Comparison of ENCODE assay signal across 22 mouse cellular contexts in genomic region chr19:14922238-14922637, GRCm38 (mm10).
A peak's percentile ranks its signal among the peaks of the same experiment; 100 is the strongest.
DNase-seq lines count a peak whose midpoint lies in the region; ATAC-seq and TF ChIP-seq lines count a peak whose summit lies in the region.
"Had no signal": no experiment of that assay in that cellular context is flagged by ENCODE, and none has a peak within 500 bp of the region (broad histone marks: within the 10 kb centered on the region; RNA-seq: fewer than 3 reads in every experiment).

No protein-coding gene starts in this region.

- no peak for ATAC-seq in limb, embryonic 14.5 days (ENCODE audit: low FRiP score, low read depth)
- peak; percentile 47; the same call in 1 of the 2 replicates for ATAC-seq in lung, embryonic 16.5 days (ENCODE audit: low read depth)
- ATAC-seq: forebrain, embryonic 13.5 days; forebrain, postnatal 0 days had no signal

- H3K9me3 ChIP-seq in limb, embryonic 14.5 days (ENCODE audit: control insufficient read depth, low read length): no peaks in the 10 kb centered on the region
- H3K9me3 ChIP-seq in limb, embryonic 10.5 days (replicated peaks): no peaks in the 10 kb centered on the region
- H3K9me3 ChIP-seq in lung, embryonic 16.5 days (ENCODE audit: control insufficient read depth, low read length): no peaks in the 10 kb centered on the region
- H3K9me3 ChIP-seq in MEL (replicated peaks; ENCODE audit: insufficient read depth, low read length): no peaks in the 10 kb centered on the region
- H3K9me3 ChIP-seq: forebrain, embryonic 13.5 days; G1E; heart, embryonic 15.5 days; hindbrain, embryonic 10.5 days had no signal

- no peak for TF ChIP-seq POLR2A in limb, embryonic 14.5 days (IDR thresholded peaks at IDR 0.05; ENCODE audit: borderline replicate concordance, extremely low read depth, insufficient read depth, insufficient read length)
- no peak for TF ChIP-seq POLR2A in lung, adult 2 months (IDR thresholded peaks at IDR 0.05; ENCODE audit: borderline replicate concordance, extremely low read depth, low read depth, low read length)
- no peak for TF ChIP-seq POLR2A in MEL (IDR thresholded peaks at IDR 0.05; ENCODE audit: control insufficient read depth in 1 of 2, insufficient read depth in 1 of 2, low read depth in 1 of 2, low read length in 2 of 2, poor library complexity in 1 of 2)

- TF ChIP-seq RAD21 in MEL (IDR thresholded peaks at IDR 0.05; ENCODE audit: low read depth, low read length): no peak

- H3K79me2 ChIP-seq in MEL (ENCODE audit: control insufficient read depth, insufficient read depth, low read length, poor library complexity): no peaks in the 10 kb centered on the region

- no peak overlapping the region for H3K4me2 ChIP-seq in limb, embryonic 14.5 days (replicated peaks; ENCODE audit: low read depth, low read length, severe bottlenecking)
- no peak overlapping the region for H3K4me2 ChIP-seq in lung, embryonic 16.5 days (ENCODE audit: low read depth, low read length)
- H3K4me2 ChIP-seq: forebrain, embryonic 13.5 days; heart, embryonic 11.5 days; heart, embryonic 15.5 days; hindbrain, embryonic 14.5 days had no signal

- no peak overlapping the region for H3K9ac ChIP-seq in limb, embryonic 14.5 days (ENCODE audit: low read depth, low read length, severe bottlenecking)
- no peak overlapping the region for H3K9ac ChIP-seq in lung, embryonic 16.5 days (ENCODE audit: low read length)
- no peak overlapping the region for H3K9ac ChIP-seq in MEL (ENCODE audit: control insufficient read depth, low read depth, low read length, poor library complexity, severe bottlenecking)
- H3K9ac ChIP-seq: forebrain, embryonic 13.5 days; forebrain, postnatal 0 days; heart, embryonic 15.5 days; hindbrain, embryonic 14.5 days had no signal

- intact Hi-C loops in heart, postnatal 25 days (cut with DNase I): no loop called here

- TF ChIP-seq EP300 in MEL (IDR thresholded peaks at IDR 0.05; ENCODE audit: low read depth in 1 of 2, low read length in 2 of 2): no peak

- H3K4me1 ChIP-seq in limb, embryonic 14.5 days (ENCODE audit: control insufficient read depth, insufficient read depth, low read length): no peaks in the 10 kb centered on the region
- H3K4me1 ChIP-seq in limb, embryonic 10.5 days: no peaks in the 10 kb centered on the region
- H3K4me1 ChIP-seq in lung, embryonic 16.5 days (replicated peaks; ENCODE audit: control insufficient read depth, insufficient read depth, low read length): no peaks in the 10 kb centered on the region
- H3K4me1 ChIP-seq in lung, adult 2 months (ENCODE audit: control insufficient read depth, insufficient read depth, low read length): no peaks in the 10 kb centered on the region
- H3K4me1 ChIP-seq in MEL (ENCODE audit: control insufficient read depth in 1 of 2, insufficient read depth in 2 of 2, low read length in 2 of 2): no peaks in the 10 kb centered on the region
- H3K4me1 ChIP-seq: forebrain, embryonic 13.5 days; heart, embryonic 15.5 days; hindbrain, embryonic 10.5 days had no signal

- DNase-seq in limb, embryonic 14.5 days (ENCODE audit: low spot score): peak; percentile 34
- no peak for DNase-seq in limb, embryonic 10.5 days (ENCODE audit: low spot score)
- DNase-seq in lung, adult 2 months: no peak
- peak; percentile 2 for DNase-seq in 3T3-L1 (ENCODE audit: low read depth, low spot score)
- peak; percentile 1 for DNase-seq in MEL (ENCODE audit: low read depth, low spot score)
- DNase-seq in heart, postnatal 25 days (ENCODE audit: low spot score): no peak
- no peak for DNase-seq in kidney, postnatal 36 days
- DNase-seq: adrenal gland, postnatal 14 days; cerebellum, adult 11-12 months; cerebellum, adult 9-11 months; cerebellum, postnatal 36 days; forebrain, postnatal 0 days; gastrocnemius, postnatal 14 days; heart, adult 2 months; heart, postnatal 14 days had no signal

- no peak overlapping the region for H3K27ac ChIP-seq in limb, embryonic 14.5 days (replicated peaks; ENCODE audit: low read depth, low read length)
- no peak overlapping the region for H3K27ac ChIP-seq in limb, embryonic 10.5 days
- no peak overlapping the region for H3K27ac ChIP-seq in lung, embryonic 16.5 days (ENCODE audit: low read length)
- H3K27ac ChIP-seq in MEL (ENCODE audit: control insufficient read depth, low read depth, low read length): no peak overlapping the region
- H3K27ac ChIP-seq: forebrain, embryonic 13.5 days; heart, adult 2 months; heart, embryonic 15.5 days; hindbrain, embryonic 10.5 days; hindbrain, embryonic 14.5 days had no signal

- H3K36me3 ChIP-seq in limb, embryonic 14.5 days (ENCODE audit: control insufficient read depth, insufficient read depth, low read length): no peaks in the 10 kb centered on the region
- H3K36me3 ChIP-seq in limb, embryonic 10.5 days: no peaks in the 10 kb centered on the region
- no peaks in the 10 kb centered on the region for H3K36me3 ChIP-seq in lung, embryonic 16.5 days (ENCODE audit: control insufficient read depth, insufficient read depth, low read length)
- no peaks in the 10 kb centered on the region for H3K36me3 ChIP-seq in MEL (ENCODE audit: control insufficient read depth in 1 of 2, insufficient read depth in 2 of 2, low read length in 2 of 2)
- H3K36me3 ChIP-seq: G1E; heart, embryonic 15.5 days; hindbrain, embryonic 10.5 days had no signal

- 36% methylated on average over 1 of the region's 1 CpGs for WGBS in limb, embryonic 14.5 days
- 71% methylated on average over 1 of the region's 1 CpGs for WGBS in limb, embryonic 10.5 days
- 36% methylated on average over 1 of the region's 1 CpGs for WGBS in lung, embryonic 16.5 days
- 65% methylated on average over 1 of the region's 1 CpGs for WGBS in lung, adult 2 months

- TF ChIP-seq CTCF in lung, adult 2 months (IDR thresholded peaks at IDR 0.05; ENCODE audit: insufficient read depth, low read length): no peak
- no peak for TF ChIP-seq CTCF in MEL (IDR thresholded peaks at IDR 0.05 in 2 of 3, conservative IDR thresholded peaks at IDR 0.05 in 1 of 3; ENCODE audit: control insufficient read depth in 1 of 3, insufficient read depth in 1 of 3, low read depth in 2 of 3, low read length in 3 of 3, poor library complexity in 1 of 3, severe bottlenecking in 1 of 3)

- no peak overlapping the region for H3K4me3 ChIP-seq in limb, embryonic 14.5 days (replicated peaks; ENCODE audit: low read length)
- H3K4me3 ChIP-seq in limb, embryonic 10.5 days: no peak overlapping the region
- no peak overlapping the region for H3K4me3 ChIP-seq in lung, embryonic 16.5 days (ENCODE audit: low read length)
- no peak overlapping the region for H3K4me3 ChIP-seq in lung, adult 2 months (replicated peaks; ENCODE audit: extremely low read depth, low read depth, low read length)
- no peak overlapping the region for H3K4me3 ChIP-seq in MEL (ENCODE audit: control insufficient read depth in 1 of 2, insufficient read depth in 1 of 2, low read depth in 2 of 2, low read length in 2 of 2)
- H3K4me3 ChIP-seq: forebrain, embryonic 13.5 days; heart, adult 2 months; heart, embryonic 15.5 days; hindbrain, embryonic 10.5 days had no signal

- H3K27me3 ChIP-seq in limb, embryonic 14.5 days (ENCODE audit: control insufficient read depth, insufficient read depth, low read length): no peaks in the 10 kb centered on the region
- no peaks in the 10 kb centered on the region for H3K27me3 ChIP-seq in limb, embryonic 10.5 days (ENCODE audit: low read depth, poor library complexity, severe bottlenecking)
- no peaks in the 10 kb centered on the region for H3K27me3 ChIP-seq in lung, embryonic 16.5 days (ENCODE audit: control insufficient read depth, insufficient read depth, low read depth, low read length)
- H3K27me3 ChIP-seq in MEL (ENCODE audit: control insufficient read depth in 1 of 2, insufficient read depth in 2 of 2, low read length in 2 of 2): no peaks in the 10 kb centered on the region
- H3K27me3 ChIP-seq: forebrain, embryonic 13.5 days; heart, embryonic 15.5 days had no signal

TF ChIP-seq in MEL, 35 proteins besides CTCF, POLR2A, EP300 and RAD21:
- TF ChIP-seq HCFC1 (IDR thresholded peaks at IDR 0.05; ENCODE audit: low read depth, low read length): no peak
- TF ChIP-seq MYC (IDR thresholded peaks at IDR 0.05; ENCODE audit: low read depth, low read length): no peak
- TF ChIP-seq ZMIZ1 (IDR thresholded peaks at IDR 0.05; ENCODE audit: low read depth, low read length): no peak
- TF ChIP-seq TAL1 (IDR thresholded peaks at IDR 0.05; ENCODE audit: low read length): no peak
- TF ChIP-seq TBP (IDR thresholded peaks at IDR 0.05; ENCODE audit: low read depth, low read length): no peak
- TF ChIP-seq JUND (IDR thresholded peaks at IDR 0.05; ENCODE audit: low read depth, low read length): no peak
- no peak for TF ChIP-seq MEF2A (IDR thresholded peaks at IDR 0.05; ENCODE audit: extremely low read depth, insufficient replicate concordance, low read depth, low read length, poor library complexity, severe bottlenecking)
- TF ChIP-seq USF2 (IDR thresholded peaks at IDR 0.05; ENCODE audit: borderline replicate concordance in 1 of 2, insufficient read depth in 1 of 2, low read depth in 1 of 2, low read length in 2 of 2): no peak
- no peak for TF ChIP-seq GATA1 (IDR thresholded peaks at IDR 0.05; ENCODE audit: low read depth, low read length)
- no peak for TF ChIP-seq TCF12 (IDR thresholded peaks at IDR 0.05; ENCODE audit: low read depth, low read length)
- no peak for TF ChIP-seq MXI1 (IDR thresholded peaks at IDR 0.05; ENCODE audit: low read depth, low read length)

Comparison
In these comparisons a context has a peak if more than half of its experiments do, and no peak if none do; other contexts are left out.
1. DNase-seq: peak in limb, embryonic 14.5 days (single experiment), 3T3-L1 (single experiment) and MEL (single experiment); none in limb, embryonic 10.5 days (single experiment), lung, adult 2 months (single experiment), heart, postnatal 25 days (single experiment) and kidney, postnatal 36 days (0 of 2).